Mouse (Mus musculus): Measurements from ENCODE around the gene Lbh.

Gene Lbh

DNA sequence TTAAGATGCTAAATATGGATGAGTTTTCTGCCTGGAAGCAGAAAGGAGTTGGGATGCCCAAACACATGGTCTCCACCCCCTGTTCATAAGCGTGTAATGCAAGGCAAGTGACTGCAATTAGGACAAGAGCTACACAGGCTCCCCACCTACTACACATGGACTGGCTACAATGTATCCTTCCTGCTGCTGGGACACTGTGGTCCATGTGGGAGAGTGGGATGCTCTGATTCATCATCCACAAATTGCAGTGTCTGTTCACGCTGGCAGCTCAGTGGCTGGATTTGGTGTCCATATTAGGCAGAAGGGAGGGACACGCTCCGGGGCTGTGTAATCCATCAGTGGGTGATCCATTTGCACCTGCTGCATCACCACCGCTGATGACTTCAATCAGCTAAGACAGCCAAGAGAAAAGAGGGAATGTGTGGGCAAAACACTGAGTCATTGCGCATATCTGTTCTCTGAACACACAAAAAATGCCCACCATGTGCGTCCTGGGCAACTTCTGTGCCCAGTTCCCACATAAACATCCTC is 52.6 kb downstream of the Lbh start:
- DNase-seq (ENCODE audit: low spot score in 2 of 2), result peak; percentile 83 to 85

DNA sequence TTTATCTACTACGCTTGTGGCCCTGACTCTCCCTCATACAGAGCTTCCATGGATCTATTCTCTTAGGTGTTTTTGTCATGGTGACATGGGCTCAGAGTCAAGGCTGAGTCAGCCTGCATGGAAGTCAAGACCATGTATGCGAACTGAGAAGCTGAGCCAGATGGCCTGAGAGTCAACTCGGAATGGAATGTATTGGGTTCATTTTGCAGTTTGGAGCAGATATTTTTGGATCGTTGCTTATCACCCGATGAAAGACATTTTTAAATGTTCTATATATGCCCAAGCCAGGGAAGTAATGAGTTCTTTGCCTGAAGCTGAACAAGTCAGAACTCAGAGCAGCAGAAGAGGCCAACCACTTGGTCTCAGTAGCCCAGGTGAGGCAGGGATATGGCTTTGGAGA is 54.9 kb downstream of the Lbh start:
- no peak for DNase-seq (ENCODE audit: low spot score in 2 of 2)

DNA sequence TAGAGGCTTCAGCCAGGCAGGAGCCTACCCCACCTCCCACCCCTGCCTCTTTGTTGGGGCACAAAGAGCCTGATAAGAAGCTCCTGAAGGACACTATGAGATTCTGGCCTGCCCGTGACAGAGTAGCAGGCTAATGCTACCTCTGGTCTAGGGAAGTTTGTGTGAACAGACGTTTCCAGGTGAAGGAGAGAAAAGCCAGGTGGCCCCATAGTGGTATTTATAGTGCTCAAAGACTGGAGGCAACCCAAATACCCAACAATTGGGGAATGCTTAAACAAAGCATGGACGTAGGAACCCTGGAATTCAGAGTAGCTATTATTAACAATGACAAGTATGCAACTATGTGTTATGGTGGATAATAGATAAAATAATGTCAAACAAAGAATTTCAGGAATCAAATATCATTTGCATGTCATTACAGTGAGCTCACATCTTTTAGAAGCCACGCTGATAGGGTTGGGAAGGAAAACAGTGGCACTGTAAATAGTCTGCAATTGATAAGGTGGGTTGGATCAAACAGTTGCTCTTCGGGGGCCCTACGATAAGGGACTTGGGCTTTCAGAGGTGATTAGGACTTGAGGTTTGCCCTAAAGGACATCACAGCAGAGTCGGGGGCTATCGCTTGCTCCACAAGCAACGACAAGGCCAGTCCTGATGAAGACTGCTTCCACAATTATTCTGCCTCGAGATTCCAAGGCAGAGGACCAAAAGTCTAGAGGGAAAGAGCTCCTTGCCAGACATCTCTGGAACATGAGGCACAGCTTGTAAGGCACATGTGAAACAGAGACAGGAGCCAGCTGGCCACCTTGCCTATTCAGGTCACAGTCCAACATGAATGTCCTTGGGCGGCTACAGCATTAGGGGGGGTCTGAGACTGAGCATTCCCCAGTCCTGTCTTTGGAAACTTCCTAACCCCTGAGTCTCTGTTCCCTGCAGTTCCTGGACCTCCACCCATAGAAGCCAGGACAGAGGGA is 58.4 kb downstream of the Lbh start:
- no peak for DNase-seq (ENCODE audit: low spot score in 2 of 2)

DNA sequence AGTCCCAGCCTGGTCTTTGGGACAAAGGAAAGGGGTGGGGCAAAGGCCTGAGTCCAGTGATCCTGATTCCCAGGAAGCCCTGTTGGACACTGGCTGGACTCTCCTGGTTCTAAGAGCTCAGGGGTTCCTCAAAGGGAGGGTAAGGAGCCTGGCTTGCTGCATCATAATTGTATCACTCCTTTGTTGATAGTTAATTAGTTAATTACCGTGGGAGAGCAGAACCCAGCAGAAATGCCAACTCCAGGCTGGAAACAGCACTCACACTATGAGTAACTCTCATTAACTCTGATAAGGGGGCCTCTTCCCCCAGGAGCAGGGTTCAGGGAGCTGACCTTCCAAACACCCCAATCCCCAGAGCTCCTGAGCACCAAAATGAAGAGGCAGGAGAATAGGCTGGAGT is 59.5 kb downstream of the Lbh start:
- DNase-seq (ENCODE audit: low spot score in 2 of 2), result no peak

DNA sequence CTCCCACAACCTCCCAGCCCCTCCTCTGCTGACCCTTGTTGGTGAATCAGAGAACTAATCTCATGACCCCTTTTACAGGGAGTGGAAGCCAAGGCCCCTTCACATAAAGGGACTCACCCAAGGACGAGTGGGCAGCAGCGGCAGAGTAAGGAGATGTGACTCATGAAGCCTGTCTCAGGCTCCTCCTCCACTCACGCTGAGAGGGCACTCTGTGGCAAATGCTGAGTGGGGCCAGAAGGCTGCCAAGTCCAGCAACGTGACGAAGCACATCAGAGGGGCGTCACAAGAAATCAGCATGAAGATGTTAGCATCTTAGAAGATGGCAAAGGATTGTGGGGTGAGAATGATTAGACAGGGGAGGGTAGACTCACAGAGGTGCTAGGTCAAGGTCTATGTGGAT is 64.1 kb downstream of the Lbh start:
- DNase-seq (ENCODE audit: low spot score in 2 of 2), result no peak

DNA sequence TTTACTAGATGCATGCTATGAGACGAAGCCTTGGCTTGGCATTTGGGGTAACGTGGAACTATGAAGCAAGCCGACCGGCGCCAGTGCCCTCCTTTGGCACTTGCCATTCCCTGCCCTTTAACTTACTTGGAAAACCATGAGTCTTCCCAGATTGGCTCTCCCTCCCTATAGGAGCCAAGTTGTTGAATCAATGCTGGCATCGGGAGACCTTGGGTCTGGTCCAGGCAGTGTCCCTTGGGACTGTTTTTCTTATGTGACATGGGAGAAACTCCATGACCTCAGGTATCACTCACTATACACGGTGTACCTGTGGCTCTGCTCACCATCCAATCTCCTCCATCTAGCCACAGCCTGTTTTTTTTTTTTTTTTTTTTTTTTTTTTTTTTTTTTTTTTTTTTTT is 65.4 kb downstream of the Lbh start:
- DNase-seq (ENCODE audit: low spot score in 2 of 2), result no peak

DNA sequence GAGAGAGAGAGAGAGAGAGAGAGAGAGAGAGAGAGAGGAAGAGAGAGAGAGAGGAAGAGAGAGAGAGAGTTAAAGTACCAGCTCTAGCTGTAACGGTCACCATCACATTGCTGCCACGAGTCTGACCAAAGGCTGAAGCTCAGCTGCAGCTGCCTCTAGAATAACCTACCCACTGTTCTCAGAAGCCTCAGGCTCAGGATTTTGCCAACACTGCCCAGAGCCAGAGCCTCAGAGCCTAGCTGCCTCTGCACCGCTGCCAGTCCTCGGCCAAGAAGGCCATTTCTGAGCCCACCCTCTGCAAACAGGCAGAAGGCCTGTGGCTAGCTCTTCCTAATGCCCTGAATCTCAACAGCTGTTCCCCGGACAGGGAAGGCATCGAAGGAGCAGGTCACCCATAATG is 70.9 kb downstream of the Lbh start:
- DNase-seq (ENCODE audit: low spot score in 2 of 2), result no peak
